Mouse (Mus musculus): Measurements from ENCODE around the gene Plekha4.

GRCm38 (mm10) chr7:45526474-45527120, 467 bp downstream of the Plekha4 start:
- TF ChIP-seq CTCF (conservative IDR thresholded peaks at IDR 0.05; ENCODE audit: low read length) (no peak), POU5F1 (IDR thresholded peaks at IDR 0.05; ENCODE audit: borderline replicate concordance, low read length) (no peak), NANOG (IDR thresholded peaks at IDR 0.05; ENCODE audit: borderline replicate concordance, low read length) (no peak)

Measured in E14TG2a.4 (cell line).